Mouse (Mus musculus): ENCODE measurements at regions not wholly inside any gene's neighbourhood (a gene's known extent, or its start where the extent isn't known, plus 50 kb on each side); places are given as distances from the start of the nearest gene placed in this dataset.
A peak's percentile ranks its signal among the peaks of the same experiment; 100 is the strongest.

- no peaks in the 10 kb centered on the region for H3K27me3 ChIP-seq
- H3K4me3 ChIP-seq, result no peak overlapping the region
- WGBS, result 89% methylated on average over 4 of the region's 4 CpGs
- no peak for ATAC-seq (ENCODE audit: borderline replicate concordance, extremely low read depth, low FRiP score, low TSS enrichment)
- H3K9me3 ChIP-seq, result no peaks in the 10 kb centered on the region
- H3K36me3 ChIP-seq, result no peaks in the 10 kb centered on the region
- 0 out of 2 replicates have a peak, but pooled peaks cover 3% of the 10 kb centered on the region for H3K4me1 ChIP-seq
- no peak overlapping the region for H3K9ac ChIP-seq
- no peak overlapping the region for H3K27ac ChIP-seq
- H3K4me2 ChIP-seq, result no peak overlapping the region
These were observed 206.2 kb upstream of the Tars start for GRCm38 (mm10) chr15:11605677-11606076.

- no peaks in the 10 kb centered on the region for H3K36me3 ChIP-seq
- 74% methylated on average over 6 of the region's 6 CpGs for WGBS
- ATAC-seq (ENCODE audit: borderline replicate concordance, extremely low read depth, low FRiP score, low TSS enrichment), result no peak
- no peak overlapping the region for H3K4me2 ChIP-seq
- H3K9me3 ChIP-seq, result no peaks in the 10 kb centered on the region
- no peak overlapping the region for H3K4me3 ChIP-seq
- H3K27ac ChIP-seq, result no peak overlapping the region
- H3K4me1 ChIP-seq, result no peaks in the 10 kb centered on the region
- H3K27me3 ChIP-seq, result no peaks in the 10 kb centered on the region
- H3K9ac ChIP-seq, result no peak overlapping the region
These were observed 197.6 kb upstream of the Tars start for GRCm38 (mm10) chr15:11597021-11597420.

GRCm38 (mm10) chr15:11590542-11591116 lies 191.2 kb upstream of the Tars start:
- H3K4me2 ChIP-seq, result no peak overlapping the region
- no peaks in the 10 kb centered on the region for H3K36me3 ChIP-seq
- no peaks in the 10 kb centered on the region for H3K9me3 ChIP-seq
- no peaks in the 10 kb centered on the region for H3K27me3 ChIP-seq
- WGBS, result 25% methylated on average over 9 of the region's 9 CpGs
- H3K27ac ChIP-seq, result no peak overlapping the region
- H3K4me1 ChIP-seq, result no peaks in the 10 kb centered on the region
- peak; percentile 70; the same call in 1 of the 2 replicates for ATAC-seq (ENCODE audit: borderline replicate concordance, extremely low read depth, low FRiP score, low TSS enrichment)
- no peak overlapping the region for H3K9ac ChIP-seq
- H3K4me3 ChIP-seq, result no peak overlapping the region

- Histone ChIP-seq H3K4me2 (no peak overlapping the region), H3K4me1 (no peaks in the 10 kb centered on the region), H3K27me3 (no peaks in the 10 kb centered on the region), H3K36me3 (no peaks in the 10 kb centered on the region), H3K9me3 (no peaks in the 10 kb centered on the region), H3K9ac (no peak overlapping the region), H3K4me3 (no peak overlapping the region), H3K27ac (no peak overlapping the region)
- 59% methylated on average over 7 of the region's 7 CpGs for WGBS
- ATAC-seq (ENCODE audit: borderline replicate concordance, extremely low read depth, low FRiP score, low TSS enrichment), result no peak
These were observed 190.3 kb upstream of the Tars start for GRCm38 (mm10) chr15:11589795-11590194.

- H3K4me1 ChIP-seq, result no peaks in the 10 kb centered on the region
- no peak for ATAC-seq (ENCODE audit: borderline replicate concordance, extremely low read depth, low FRiP score, low TSS enrichment)
- WGBS, result 86% methylated on average over 2 of the region's 2 CpGs
These were observed 186.9 kb upstream of the Tars start for GRCm38 (mm10) chr15:11586384-11586783.

GRCm38 (mm10) chr15:11584155-11584554 lies 184.7 kb upstream of the Tars start:
- no peaks in the 10 kb centered on the region for H3K27me3 ChIP-seq
- no peak overlapping the region for H3K4me2 ChIP-seq
- no peaks in the 10 kb centered on the region for H3K4me1 ChIP-seq
- H3K36me3 ChIP-seq, result no peaks in the 10 kb centered on the region
- no peak overlapping the region for H3K4me3 ChIP-seq
- 74% methylated on average over 2 of the region's 2 CpGs for WGBS
- H3K9ac ChIP-seq, result no peak overlapping the region
- H3K27ac ChIP-seq, result no peak overlapping the region
- no peak for ATAC-seq (ENCODE audit: borderline replicate concordance, extremely low read depth, low FRiP score, low TSS enrichment)
- H3K9me3 ChIP-seq, result no peaks in the 10 kb centered on the region

More at GRCm38 (mm10) chr15:11586384-11586783, 186.9 kb upstream of the Tars start:
- Histone ChIP-seq H3K27ac (no peak overlapping the region), H3K4me2 (no peak overlapping the region), H3K36me3 (no peaks in the 10 kb centered on the region), H3K9ac (no peak overlapping the region), H3K4me3 (no peak overlapping the region), H3K27me3 (no peaks in the 10 kb centered on the region), H3K9me3 (no peaks in the 10 kb centered on the region)

- no peak for ATAC-seq (ENCODE audit: borderline replicate concordance, extremely low read depth, low FRiP score, low TSS enrichment)
These were observed 178.9 kb upstream of the Tars start for GRCm38 (mm10) chr15:11578331-11578730.

GRCm38 (mm10) chr15:11574359-11574758 lies 174.9 kb upstream of the Tars start:
- H3K4me1 ChIP-seq, result peaks cover 2% of the 10 kb centered on the region; the same call in 1 of the 2 replicates
- H3K36me3 ChIP-seq, result no peaks in the 10 kb centered on the region
- no peaks in the 10 kb centered on the region for H3K27me3 ChIP-seq
- H3K27ac ChIP-seq, result no peak overlapping the region
- H3K9ac ChIP-seq, result no peak overlapping the region
- no peak overlapping the region for H3K4me2 ChIP-seq
- no peaks in the 10 kb centered on the region for H3K9me3 ChIP-seq
- ATAC-seq (ENCODE audit: borderline replicate concordance, extremely low read depth, low FRiP score, low TSS enrichment), result no peak
- no peak overlapping the region for H3K4me3 ChIP-seq
- WGBS, result 43% methylated on average over 2 of the region's 2 CpGs

More at GRCm38 (mm10) chr15:11578331-11578730, 178.9 kb upstream of the Tars start:
- H3K4me2 ChIP-seq, result no peak overlapping the region
- H3K4me1 ChIP-seq, result peaks cover 2% of the 10 kb centered on the region; the same call in 1 of the 2 replicates
- 91% methylated on average over 1 of the region's 1 CpGs for WGBS
- no peaks in the 10 kb centered on the region for H3K9me3 ChIP-seq
- H3K4me3 ChIP-seq, result no peak overlapping the region
- no peaks in the 10 kb centered on the region for H3K27me3 ChIP-seq
- no peaks in the 10 kb centered on the region for H3K36me3 ChIP-seq
- no peak overlapping the region for H3K27ac ChIP-seq
- no peak overlapping the region for H3K9ac ChIP-seq

GRCm38 (mm10) chr15:11573496-11573895 lies 174.0 kb upstream of the Tars start:
- Histone ChIP-seq H3K27me3 (no peaks in the 10 kb centered on the region), H3K36me3 (no peaks in the 10 kb centered on the region), H3K4me1 (peaks cover 2% of the 10 kb centered on the region; the same call in 1 of the 2 replicates), H3K4me2 (no peak overlapping the region), H3K27ac (no peak overlapping the region), H3K9ac (no peak overlapping the region), H3K4me3 (no peak overlapping the region), H3K9me3 (no peaks in the 10 kb centered on the region)
- ATAC-seq (ENCODE audit: borderline replicate concordance, extremely low read depth, low FRiP score, low TSS enrichment), result no peak
- WGBS, result 54% methylated on average over 2 of the region's 2 CpGs

- Histone ChIP-seq H3K4me2 (no peak overlapping the region), H3K9me3 (no peaks in the 10 kb centered on the region), H3K36me3 (no peaks in the 10 kb centered on the region), H3K9ac (no peak overlapping the region), H3K4me1 (peaks cover 2% of the 10 kb centered on the region; the same call in 1 of the 2 replicates), H3K27ac (no peak overlapping the region), H3K4me3 (no peak overlapping the region), H3K27me3 (no peaks in the 10 kb centered on the region)
- no peak for ATAC-seq (ENCODE audit: borderline replicate concordance, extremely low read depth, low FRiP score, low TSS enrichment)
- 79% methylated on average over 4 of the region's 4 CpGs for WGBS
These were observed 172.6 kb upstream of the Tars start for GRCm38 (mm10) chr15:11572063-11572462.

GRCm38 (mm10) chr15:11565503-11566031 lies 166.1 kb upstream of the Tars start:
- Histone ChIP-seq H3K4me2 (peak overlapping the region; percentile 28), H3K36me3 (no peaks in the 10 kb centered on the region), H3K9ac (no peak overlapping the region), H3K4me3 (no peak overlapping the region), H3K9me3 (no peaks in the 10 kb centered on the region), H3K27ac (peak overlapping the region; percentile 57), H3K4me1 (peaks cover 7% of the 10 kb centered on the region; the same call in 1 of the 2 replicates), H3K27me3 (no peaks in the 10 kb centered on the region)
- 25% methylated on average over 10 of the region's 10 CpGs for WGBS
- ATAC-seq (ENCODE audit: borderline replicate concordance, extremely low read depth, low FRiP score, low TSS enrichment), result no peak

- no peak overlapping the region for H3K9ac ChIP-seq
- no peak overlapping the region for H3K27ac ChIP-seq
- H3K4me3 ChIP-seq, result no peak overlapping the region
- no peak for ATAC-seq (ENCODE audit: borderline replicate concordance, extremely low read depth, low FRiP score, low TSS enrichment)
- no peaks in the 10 kb centered on the region for H3K4me1 ChIP-seq
- no peak overlapping the region for H3K4me2 ChIP-seq
- no peaks in the 10 kb centered on the region for H3K9me3 ChIP-seq
- no peaks in the 10 kb centered on the region for H3K36me3 ChIP-seq
- no peaks in the 10 kb centered on the region for H3K27me3 ChIP-seq
- 28% methylated on average over 2 of the region's 2 CpGs for WGBS
These were observed 153.1 kb upstream of the Tars start for GRCm38 (mm10) chr15:11552568-11552967.

Data from lung, embryonic 15.5 days (tissue).